16 mouse cellular contexts compared by ENCODE assay signal in the genomic region with DNA sequence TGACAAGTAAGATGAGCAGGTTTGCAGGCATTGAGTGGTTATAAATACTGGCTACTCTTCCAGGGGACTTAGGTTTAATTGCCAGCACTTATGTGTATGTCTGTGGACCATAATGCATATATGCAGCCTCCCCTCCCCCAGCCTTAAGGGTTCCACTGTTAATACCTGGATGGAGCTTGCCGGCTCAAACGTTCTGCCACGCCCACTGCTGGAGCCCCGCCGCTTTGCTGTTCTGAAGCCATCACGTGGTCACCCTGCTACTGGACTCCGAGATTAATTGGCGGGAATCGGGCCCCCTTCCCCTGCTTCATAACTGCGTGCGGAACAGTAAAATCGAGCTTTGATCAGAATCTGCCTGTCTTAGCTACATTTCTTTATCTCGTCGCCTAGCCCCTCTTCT.
DNase-seq lines count a peak whose midpoint lies in the region; ATAC-seq lines count a peak whose summit lies in the region.
"Had no signal": no experiment of that assay in that cellular context is flagged by ENCODE, and none has a peak within 500 bp of the region (broad histone marks: within the 10 kb centered on the region; RNA-seq: fewer than 3 reads in every experiment).

No protein-coding gene starts in this region.

- no peak for ATAC-seq in heart, embryonic 15.5 days (replicated peaks; ENCODE audit: insufficient number of reproducible peaks, insufficient read depth, low FRiP score, low read depth)
- ATAC-seq in kidney, embryonic 15.5 days (replicated peaks; ENCODE audit: low FRiP score) = no peak
- ATAC-seq in kidney, embryonic 16.5 days (ENCODE audit: low FRiP score, low TSS enrichment) = no peak
- ATAC-seq: forebrain, embryonic 16.5 days; inflammation-experienced regulatory T-cells, adult 6 months; midbrain, embryonic 13.5 days had no signal

- H3K4me1 ChIP-seq in heart, embryonic 15.5 days (replicated peaks) = peaks cover 43% of the 10 kb centered on the region
- H3K4me1 ChIP-seq in heart, embryonic 10.5 days = peaks cover 19% of the 10 kb centered on the region
- H3K4me1 ChIP-seq in kidney, embryonic 15.5 days = peaks cover 52% of the 10 kb centered on the region
- H3K4me1 ChIP-seq in kidney, embryonic 16.5 days (ENCODE audit: insufficient read depth, low read length) = peaks cover 47% of the 10 kb centered on the region
- peaks cover 24% of the 10 kb centered on the region for H3K4me1 ChIP-seq in embryonic facial prominence, embryonic 10.5 days

- H3K4me2 ChIP-seq in heart, embryonic 15.5 days = 0 out of 2 replicates have a peak overlapping the region, but pooled peaks have one; percentile 18
- peak overlapping the region; percentile 8 for H3K4me2 ChIP-seq in kidney, embryonic 15.5 days
- no peak overlapping the region for H3K4me2 ChIP-seq in kidney, embryonic 16.5 days (replicated peaks; ENCODE audit: low read depth, low read length)
- H3K4me2 ChIP-seq: limb, embryonic 15.5 days; midbrain, embryonic 13.5 days had no signal

- WGBS in heart, embryonic 15.5 days = 47% methylated on average over 14 of the region's 14 CpGs
- WGBS in heart, embryonic 10.5 days = 53% methylated on average over 14 of the region's 14 CpGs
- 46% methylated on average over 14 of the region's 14 CpGs for WGBS in kidney, embryonic 15.5 days
- 54% methylated on average over 14 of the region's 14 CpGs for WGBS in kidney, embryonic 16.5 days
- 55% methylated on average over 14 of the region's 14 CpGs for WGBS in embryonic facial prominence, embryonic 10.5 days

- no peak overlapping the region for H3K27ac ChIP-seq in heart, embryonic 15.5 days
- no peak overlapping the region for H3K27ac ChIP-seq in heart, embryonic 10.5 days
- no peak overlapping the region for H3K27ac ChIP-seq in kidney, embryonic 15.5 days
- no peak overlapping the region for H3K27ac ChIP-seq in kidney, embryonic 16.5 days (ENCODE audit: low read length)
- no peak overlapping the region for H3K27ac ChIP-seq in embryonic facial prominence, embryonic 10.5 days (replicated peaks)
- H3K27ac ChIP-seq: limb, embryonic 15.5 days; midbrain, embryonic 13.5 days had no signal

- H3K4me3 ChIP-seq in heart, embryonic 15.5 days = no peak overlapping the region
- H3K4me3 ChIP-seq in heart, embryonic 10.5 days = no peak overlapping the region
- no peak overlapping the region for H3K4me3 ChIP-seq in kidney, embryonic 15.5 days (replicated peaks)
- H3K4me3 ChIP-seq in kidney, embryonic 16.5 days (ENCODE audit: low read length) = no peak overlapping the region
- H3K4me3 ChIP-seq in embryonic facial prominence, embryonic 10.5 days = no peak overlapping the region
- H3K4me3 ChIP-seq: limb, embryonic 15.5 days; midbrain, embryonic 13.5 days had no signal

- H3K9ac ChIP-seq in heart, embryonic 15.5 days = no peak overlapping the region
- no peak overlapping the region for H3K9ac ChIP-seq in kidney, embryonic 15.5 days
- H3K9ac ChIP-seq in kidney, embryonic 16.5 days (replicated peaks; ENCODE audit: low read length) = no peak overlapping the region
- H3K9ac ChIP-seq: limb, embryonic 15.5 days; midbrain, embryonic 13.5 days had no signal

- H3K9me3 ChIP-seq in heart, embryonic 15.5 days (replicated peaks) = no peaks in the 10 kb centered on the region
- no peaks in the 10 kb centered on the region for H3K9me3 ChIP-seq in heart, embryonic 10.5 days
- no peaks in the 10 kb centered on the region for H3K9me3 ChIP-seq in kidney, embryonic 15.5 days (replicated peaks)
- no peaks in the 10 kb centered on the region for H3K9me3 ChIP-seq in kidney, embryonic 16.5 days (ENCODE audit: low read length)
- H3K9me3 ChIP-seq in embryonic facial prominence, embryonic 10.5 days = no peaks in the 10 kb centered on the region
- H3K9me3 ChIP-seq: limb, embryonic 15.5 days; midbrain, embryonic 13.5 days had no signal

- no peaks in the 10 kb centered on the region for H3K36me3 ChIP-seq in heart, embryonic 15.5 days
- H3K36me3 ChIP-seq in heart, embryonic 10.5 days = no peaks in the 10 kb centered on the region
- no peaks in the 10 kb centered on the region for H3K36me3 ChIP-seq in kidney, embryonic 15.5 days
- H3K36me3 ChIP-seq in kidney, embryonic 16.5 days (ENCODE audit: insufficient read depth, low read length) = no peaks in the 10 kb centered on the region
- peaks cover 37% of the 10 kb centered on the region for H3K36me3 ChIP-seq in embryonic facial prominence, embryonic 10.5 days (replicated peaks)
- H3K36me3 ChIP-seq: limb, embryonic 15.5 days had no signal

- no peaks in the 10 kb centered on the region for H3K27me3 ChIP-seq in heart, embryonic 15.5 days
- H3K27me3 ChIP-seq in heart, embryonic 10.5 days (ENCODE audit: insufficient read depth, poor library complexity, severe bottlenecking) = no peaks in the 10 kb centered on the region
- H3K27me3 ChIP-seq in kidney, embryonic 15.5 days = no peaks in the 10 kb centered on the region
- H3K27me3 ChIP-seq in kidney, embryonic 16.5 days (ENCODE audit: insufficient read depth, low read length) = no peaks in the 10 kb centered on the region
- no peaks in the 10 kb centered on the region for H3K27me3 ChIP-seq in embryonic facial prominence, embryonic 10.5 days (replicated peaks; ENCODE audit: low read depth, poor library complexity, severe bottlenecking)
- H3K27me3 ChIP-seq: limb, embryonic 15.5 days; midbrain, embryonic 13.5 days had no signal

- no peak for DNase-seq in heart, embryonic 10.5 days (ENCODE audit: low spot score)
- DNase-seq in ES-CJ7 (ENCODE audit: low read depth, low spot score) = peak; percentile 25
- DNase-seq in embryonic facial prominence, embryonic 10.5 days (ENCODE audit: low spot score) = peak; percentile 30
- no peak for DNase-seq in adrenal gland, postnatal 36 days
- no peak for DNase-seq in cerebellum, postnatal 4 days (ENCODE audit: low spot score in 2 of 2)
- DNase-seq: B cell, adult 2 months; cerebellum, postnatal 14 days; lung, postnatal 4 days; thymus, postnatal 25 days had no signal

Comparison
In these comparisons a context has a peak if more than half of its experiments do, and no peak if none do; other contexts are left out.
1. DNase-seq: peak in ES-CJ7 (single experiment) and embryonic facial prominence, embryonic 10.5 days (single experiment); none in heart, embryonic 10.5 days (single experiment), adrenal gland, postnatal 36 days (0 of 2) and cerebellum, postnatal 4 days (0 of 2).